Mouse (Mus musculus) layer of hippocampus, postnatal 25 days (tissue): Measurements from ENCODE around the gene Tbc1d17. TPM values are rescaled to one million over a fixed set of nuclear protein-coding genes. Genes with fewer than 3 reads are reported as not detected.

ENCODE experiments used
- DNase-seq, 2 experiments: peaks; one replicate each; pipeline ENCODE4 v3.0.0; 2022; ENCODE audit warnings: mixed read lengths in 2 of 2, low spot score in 1 of 2; ENCODE audit errors: extremely low spot score in 1 of 2
- total RNA-seq, 2 experiments: library from RNA; stranded (reverse); gene quantifications; 2 replicates each; pipeline ENCODE4 v1.2.3; 2021

Tbc1d17 gene
- total RNA-seq, 2 experiments from 2014 or later: 59.0 to 61.0 TPM

DNA sequence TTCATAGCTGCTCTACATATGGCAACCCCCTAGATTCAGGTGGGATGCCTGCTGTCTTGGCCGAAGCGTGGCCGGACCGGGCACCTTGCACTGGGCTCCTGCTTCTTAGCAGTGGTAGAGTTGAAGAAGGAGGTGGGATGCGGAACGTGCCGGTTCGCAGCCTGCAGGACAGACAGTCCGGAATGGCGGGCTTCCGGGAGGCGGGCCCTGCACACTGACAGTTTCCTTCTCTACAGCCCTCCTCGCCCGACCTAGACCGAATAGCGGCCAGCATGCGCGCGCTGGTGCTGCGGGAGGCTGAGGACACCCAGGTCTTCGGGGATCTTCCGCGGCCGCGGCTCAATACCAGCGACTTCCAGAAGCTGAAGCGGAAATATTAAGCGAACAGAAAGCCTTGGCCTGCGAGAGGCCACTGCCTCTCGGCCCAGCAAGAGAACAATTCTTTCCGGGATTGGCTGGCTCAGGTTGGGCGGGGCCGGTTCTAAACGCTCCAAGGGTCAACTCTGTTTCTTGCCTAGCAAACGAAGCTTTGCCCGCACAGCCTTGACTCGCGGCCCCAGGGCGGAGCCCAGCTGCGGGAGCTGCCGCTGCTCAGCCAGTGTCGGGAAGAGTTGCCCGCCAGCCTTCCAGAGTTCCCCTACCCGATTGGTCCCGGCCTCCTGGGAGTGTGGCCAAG lies 5.6 kb upstream of the Tbc1d17 start:
- DNase-seq: peak in 1 of 2 experiments; percentile 58

DNA sequence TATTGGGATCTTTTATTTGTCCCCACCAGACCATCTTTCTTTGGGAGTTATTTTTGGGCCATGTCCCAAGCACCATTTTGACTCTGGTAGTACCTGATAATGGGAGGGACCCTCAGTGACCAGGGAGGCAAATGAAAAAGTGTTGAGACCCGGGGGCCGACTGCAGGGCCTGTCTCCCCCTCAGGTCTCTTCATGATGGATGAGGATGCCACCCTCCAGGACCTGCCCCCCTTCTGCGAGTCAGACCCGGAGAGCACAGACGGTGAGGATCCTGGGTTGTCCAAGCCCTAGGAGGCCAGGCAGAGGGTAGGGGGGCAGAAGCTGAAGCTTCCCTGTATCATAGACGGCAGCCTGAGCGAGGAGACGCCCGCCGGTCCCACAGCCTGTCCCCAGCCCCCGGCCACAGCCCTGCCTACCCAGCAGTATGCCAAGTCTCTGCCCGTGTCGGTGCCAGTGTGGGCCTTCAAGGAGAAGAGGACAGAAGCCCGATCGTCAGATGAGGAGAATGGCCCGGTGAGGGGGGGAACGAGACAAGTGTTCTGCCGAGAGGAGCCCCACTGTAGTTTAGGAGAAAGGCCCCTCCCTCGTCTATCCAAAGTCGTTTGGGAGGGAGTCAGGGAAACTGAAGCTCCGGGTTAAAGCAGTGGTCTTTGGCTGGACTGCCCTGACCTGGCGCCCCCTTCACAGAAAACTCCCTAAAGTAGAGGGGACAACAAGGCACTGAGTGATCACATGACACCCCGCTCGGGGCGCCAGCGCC lies 4.9 kb upstream of the Tbc1d17 start:
- no peak for DNase-seq

DNA sequence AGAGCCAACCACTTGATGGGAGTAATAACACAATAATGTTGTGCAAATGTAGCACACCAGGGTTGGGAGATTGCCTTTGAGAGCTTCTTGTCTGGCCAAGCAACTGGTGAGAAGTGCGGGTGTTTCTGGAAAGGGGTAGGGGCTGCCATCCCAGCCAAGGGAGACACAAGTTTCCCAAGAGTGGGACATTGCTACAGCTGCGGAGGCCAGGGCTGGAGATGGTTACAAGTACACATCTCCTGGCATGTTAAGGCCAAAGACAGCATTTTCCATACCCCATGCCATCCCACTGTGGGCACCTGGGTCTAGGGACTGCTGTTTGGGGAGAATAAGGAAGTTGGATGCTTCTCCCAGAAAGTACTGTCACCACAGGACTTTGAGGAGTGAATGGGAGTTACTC lies 4.2 kb upstream of the Tbc1d17 start:
- no peak for DNase-seq

DNA sequence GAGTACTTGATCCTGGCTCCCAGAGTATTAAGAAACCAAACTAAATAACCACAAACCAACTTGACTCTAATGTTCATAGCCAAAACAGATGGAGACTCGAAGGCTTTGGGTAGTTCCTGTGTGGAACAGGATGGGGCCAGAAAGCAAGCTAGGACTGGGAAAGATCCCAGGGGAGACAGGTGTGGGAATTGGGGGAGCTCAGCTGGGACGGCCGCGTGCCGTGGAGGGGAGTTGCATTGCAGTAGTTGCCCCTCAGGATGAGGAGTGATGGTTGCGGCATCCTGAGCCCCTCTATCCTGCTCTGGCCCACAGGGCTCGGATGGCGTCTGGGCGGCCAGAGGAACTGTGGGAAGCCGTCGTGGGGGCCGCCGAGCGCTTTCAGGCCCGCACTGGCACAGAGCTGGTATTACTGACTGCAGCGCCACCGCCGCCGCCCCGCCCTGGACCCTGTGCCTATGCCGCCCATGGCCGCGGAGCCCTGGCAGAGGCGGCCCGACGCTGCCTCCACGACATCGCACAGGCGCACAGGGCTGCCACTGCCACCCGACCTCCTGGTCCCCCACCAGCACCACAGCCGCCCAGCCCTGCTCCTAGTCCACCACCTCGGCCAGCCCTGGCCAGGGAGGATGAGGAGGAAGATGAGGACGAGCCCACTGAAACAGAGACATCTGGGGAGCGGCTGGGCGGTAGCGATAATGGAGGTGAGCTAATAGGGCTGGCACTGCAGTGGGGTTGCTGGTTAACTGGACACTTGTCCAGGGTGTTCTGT lies 3.6 kb upstream of the Tbc1d17 start:
- no peak for DNase-seq

DNA sequence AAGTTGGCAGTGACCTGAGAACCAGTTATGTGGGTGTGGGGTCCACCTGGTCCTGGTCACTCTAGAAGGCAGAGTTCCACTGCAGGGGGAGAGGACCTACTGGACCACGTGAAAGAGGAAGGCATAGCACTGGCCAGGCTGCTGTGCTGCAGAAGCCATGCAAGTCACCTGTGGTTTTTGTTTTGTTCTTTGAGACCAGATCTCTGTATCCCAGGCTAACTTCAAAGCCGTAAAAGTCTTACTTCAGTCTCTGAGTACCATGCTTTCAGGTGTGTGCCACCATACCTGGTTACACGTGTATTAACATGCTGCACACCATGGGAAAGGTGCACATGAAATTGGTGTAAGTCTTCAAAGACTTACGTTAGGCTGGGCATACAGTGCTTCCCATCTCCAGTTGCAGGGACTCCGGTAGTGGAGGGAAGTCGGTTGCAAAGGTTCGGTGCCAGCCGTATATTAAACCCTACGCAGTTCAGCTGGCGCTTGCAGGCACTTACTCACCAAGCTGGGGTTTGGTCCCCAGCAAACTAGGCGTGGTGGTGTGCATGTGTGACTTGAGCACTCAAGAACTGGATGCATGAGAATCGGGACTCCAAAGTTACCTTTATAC lies 2.9 kb upstream of the Tbc1d17 start:
- no peak for DNase-seq

DNA sequence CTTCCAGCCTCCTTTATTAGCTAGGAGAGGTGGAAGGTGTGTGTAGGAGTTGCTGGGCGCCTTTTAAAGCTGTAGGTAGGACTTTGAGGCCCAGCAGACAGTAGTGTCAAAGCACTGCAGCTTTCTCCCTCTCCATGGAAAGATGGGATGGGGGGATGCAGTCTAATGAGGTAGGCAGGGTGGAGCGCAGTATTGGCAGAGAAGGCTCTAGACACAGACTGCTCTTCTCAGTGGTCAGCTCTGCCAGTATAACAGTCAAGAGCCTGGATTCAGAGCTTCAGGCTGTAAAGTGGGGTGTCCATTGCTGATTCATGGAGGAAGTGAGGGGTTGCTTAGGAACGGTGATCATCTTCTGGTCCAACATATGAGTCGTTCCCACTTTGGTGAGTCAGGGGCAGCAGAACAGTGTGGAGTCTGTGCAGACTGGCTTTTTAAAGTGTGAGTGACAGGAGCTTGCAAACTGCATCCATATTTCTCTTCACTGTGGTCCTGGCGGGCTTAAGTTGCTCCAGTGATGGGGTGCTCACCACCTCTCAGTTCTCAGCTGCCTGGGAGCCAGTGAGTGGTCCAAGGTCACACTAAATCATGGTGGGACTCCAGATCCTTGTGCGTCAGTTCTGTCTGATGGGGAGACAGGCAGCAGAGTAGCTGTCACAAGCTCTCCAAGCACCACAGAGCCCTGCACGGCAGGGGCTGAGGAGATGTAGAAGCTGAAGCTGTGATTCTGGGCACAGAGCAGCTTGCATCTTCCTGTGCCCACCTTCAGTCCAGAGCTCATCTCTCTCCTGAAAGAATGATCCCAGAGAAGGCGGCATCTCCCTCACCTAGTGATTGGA lies 2.1 kb upstream of the Tbc1d17 start:
- DNase-seq: no peak

DNA sequence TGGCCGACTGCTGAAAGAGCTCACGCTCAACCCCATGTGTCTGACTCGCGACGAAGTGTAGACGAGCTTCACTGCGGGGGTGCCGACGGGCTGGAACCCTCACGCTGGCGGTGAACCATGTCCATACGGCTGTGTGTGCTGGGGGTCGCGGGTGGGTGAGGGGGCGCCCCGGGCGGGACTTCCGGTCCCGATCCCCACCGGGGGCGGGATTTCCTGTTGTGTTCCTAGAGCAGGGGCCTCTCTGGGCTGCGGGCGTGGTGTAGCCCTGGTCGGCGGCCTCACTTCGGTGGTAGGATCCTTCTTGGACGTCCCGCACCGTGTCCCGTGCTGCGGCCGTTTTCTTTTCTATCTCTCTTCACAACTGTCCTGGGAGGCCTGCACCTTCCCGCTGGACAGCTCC lies 1.3 kb upstream of the Tbc1d17 start:
- peak in 1 of 2 experiments; percentile 68 for DNase-seq

DNA sequence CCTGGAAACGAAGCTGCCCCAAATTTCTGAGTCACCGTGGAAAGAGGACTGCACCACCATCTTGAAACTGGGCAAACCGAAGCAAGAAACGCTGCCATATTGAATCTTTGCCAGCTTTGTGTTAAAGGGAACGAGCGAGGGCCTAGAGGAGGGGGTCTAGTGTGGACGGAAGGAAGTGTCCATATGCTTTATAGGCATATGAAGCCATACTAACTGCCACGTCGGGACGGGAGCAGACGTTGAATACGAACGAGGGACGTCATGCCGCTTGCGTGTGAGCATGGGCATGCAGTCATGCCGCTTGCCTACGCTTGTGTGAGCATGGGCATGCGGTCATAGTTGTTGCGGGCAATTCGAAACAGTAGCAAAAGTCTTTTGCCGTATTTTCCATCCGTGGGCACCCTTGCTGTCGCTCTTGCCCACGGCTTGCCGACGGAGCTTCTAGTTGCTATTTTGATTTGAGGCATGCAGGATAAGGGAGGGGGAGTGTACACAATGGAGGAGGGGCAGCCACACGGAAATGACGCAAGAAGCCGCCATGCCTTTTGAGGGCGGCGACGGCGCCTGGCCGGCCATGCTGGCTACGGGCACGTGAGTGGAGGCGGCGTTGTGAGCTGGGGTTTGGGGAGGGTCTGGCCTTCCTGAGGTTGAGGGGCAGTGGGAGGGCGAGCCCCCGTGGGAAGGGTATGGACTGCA lies 685 bp upstream of the Tbc1d17 start:
- DNase-seq: peak; percentile 77 to 91

DNA sequence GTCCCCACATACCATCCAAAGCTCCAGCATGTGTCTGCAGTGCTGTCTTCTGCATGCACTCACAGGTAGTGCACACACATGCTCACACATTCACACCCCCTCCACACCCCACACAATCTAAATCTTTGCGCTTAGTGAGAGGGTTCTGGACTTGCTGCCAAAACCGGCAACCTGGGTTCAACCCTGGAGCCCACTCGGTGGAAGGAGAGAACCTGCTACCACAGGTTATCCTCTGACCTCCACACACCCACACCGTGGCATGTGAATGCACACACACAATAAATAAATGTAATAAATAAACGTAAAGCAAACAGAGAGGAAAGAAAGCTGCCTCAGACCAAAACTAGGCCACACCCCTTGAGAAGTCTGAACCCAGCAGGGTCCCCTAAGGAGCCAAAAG lies 1.1 kb downstream of the Tbc1d17 start:
- DNase-seq: no peak

DNA sequence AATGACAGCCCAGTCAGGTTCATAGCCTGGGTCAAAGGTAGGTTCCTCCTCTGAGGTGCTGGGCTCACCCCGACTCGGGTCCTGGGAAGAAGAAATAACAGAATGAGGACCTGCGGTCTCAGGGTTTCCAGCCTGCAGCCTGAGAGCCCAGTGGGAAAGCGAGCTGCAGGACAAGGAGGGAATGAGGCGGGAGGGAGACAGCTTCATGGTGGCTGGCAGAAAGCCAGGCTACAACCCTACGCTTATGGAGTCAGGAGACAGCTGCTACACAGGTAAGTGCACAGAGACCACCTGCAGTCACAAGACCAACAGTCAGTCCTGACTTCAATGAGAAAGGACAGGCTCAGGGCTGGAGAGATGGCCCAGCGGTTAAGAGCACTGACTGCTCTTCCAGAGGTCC lies 2.1 kb downstream of the Tbc1d17 start:
- no peak for DNase-seq

DNA sequence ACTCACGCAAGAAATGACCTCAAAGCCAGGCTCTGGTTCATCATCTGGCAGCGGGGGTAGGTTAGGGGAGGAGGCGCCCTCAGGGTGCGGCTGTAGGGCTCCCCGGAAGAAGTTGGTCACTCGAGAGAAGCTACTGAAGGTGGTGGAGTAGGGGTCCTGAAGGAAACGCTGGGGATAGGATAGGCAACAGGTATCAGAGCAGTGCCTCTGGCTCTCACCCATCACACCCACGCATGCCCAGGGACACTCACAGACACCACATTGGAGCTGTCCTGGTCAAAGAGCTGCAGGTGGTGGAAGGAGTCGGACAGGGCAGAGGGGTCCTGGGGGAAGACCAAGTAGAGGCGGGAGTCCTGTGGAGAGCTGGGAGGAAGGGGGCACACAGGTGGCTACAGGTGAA lies 3.9 kb downstream of the Tbc1d17 start:
- DNase-seq: no peak

DNA sequence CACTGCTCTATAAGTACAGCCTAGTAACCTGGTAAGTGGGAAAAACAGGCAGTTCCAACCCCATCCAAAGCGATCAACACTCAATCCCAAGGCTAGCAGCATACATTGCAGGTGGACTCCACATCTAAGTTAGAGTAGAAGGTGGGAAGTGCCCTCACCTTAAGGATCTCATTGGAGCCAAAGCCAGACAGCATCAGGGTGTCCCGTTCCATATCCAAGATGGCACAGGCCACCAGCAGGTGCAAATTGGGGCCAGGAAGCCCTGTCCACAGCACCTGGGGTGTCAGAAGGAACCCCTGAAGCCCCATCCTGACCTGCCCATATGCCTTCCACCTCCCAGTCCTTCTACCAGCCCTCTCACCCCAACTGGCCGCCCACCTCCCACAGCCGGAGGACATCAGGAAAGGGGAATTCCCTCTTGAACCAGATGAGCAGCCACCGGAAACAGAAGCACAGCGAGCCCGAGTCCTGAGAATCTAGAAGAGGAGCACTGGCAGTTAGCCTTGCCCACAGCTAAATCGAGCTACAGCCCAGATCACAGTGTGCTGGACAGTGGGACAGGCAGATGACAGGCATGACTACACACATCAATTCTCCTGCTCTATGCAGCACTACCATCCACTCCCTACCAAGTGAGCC lies 6.9 kb downstream of the Tbc1d17 start:
- DNase-seq: no peak

DNA sequence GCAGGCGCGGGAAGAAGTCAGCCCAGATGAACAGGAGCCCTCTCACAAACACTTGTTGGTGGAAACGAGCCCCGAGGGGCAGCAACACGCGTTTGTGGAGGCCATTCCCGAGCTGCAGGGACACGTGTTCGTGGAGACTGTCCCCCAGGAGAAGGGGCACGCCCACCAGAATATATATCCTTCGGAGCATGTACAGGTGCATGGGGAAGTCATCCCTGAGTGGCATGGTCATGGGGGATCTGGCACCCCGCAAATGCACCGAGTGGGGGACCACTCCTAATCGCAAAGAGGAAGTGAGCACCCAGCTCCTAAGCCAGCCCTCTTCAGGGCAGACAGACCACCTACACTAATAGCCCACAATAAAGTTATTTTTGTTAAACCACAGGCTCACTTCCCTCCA lies 8.5 kb downstream of the Tbc1d17 start:
- DNase-seq: no peak

DNA sequence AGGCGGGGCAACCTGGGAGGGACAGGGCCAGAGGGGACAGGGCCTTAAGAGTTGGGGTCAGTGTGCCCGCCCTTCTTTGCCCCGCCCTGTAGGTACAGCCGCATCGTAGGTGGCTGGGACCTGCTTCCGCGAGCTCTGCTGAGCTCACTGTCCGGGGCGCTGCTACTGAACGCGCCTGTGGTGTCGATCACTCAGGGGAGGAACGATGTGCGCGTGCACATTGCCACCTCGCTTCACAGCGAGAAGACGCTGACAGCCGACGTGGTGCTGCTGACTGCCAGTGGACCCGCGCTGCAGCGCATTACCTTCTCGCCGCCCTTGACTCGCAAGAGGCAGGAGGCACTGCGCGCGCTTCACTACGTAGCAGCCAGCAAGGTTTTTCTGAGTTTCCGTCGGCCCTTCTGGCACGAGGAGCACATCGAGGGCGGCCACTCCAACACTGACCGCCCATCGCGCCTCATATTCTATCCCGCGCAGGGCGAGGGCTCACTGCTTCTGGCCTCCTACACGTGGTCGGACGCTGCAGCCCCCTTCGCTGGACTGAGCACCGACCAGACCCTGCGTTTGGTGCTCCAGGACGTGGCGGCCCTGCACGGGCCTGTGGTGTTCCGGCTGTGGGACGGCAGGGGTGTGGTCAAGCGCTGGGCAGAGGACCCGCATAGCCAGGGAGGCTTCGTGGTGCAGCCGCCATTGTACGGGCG lies 9.2 kb downstream of the Tbc1d17 start:
- DNase-seq: no peak

DNA sequence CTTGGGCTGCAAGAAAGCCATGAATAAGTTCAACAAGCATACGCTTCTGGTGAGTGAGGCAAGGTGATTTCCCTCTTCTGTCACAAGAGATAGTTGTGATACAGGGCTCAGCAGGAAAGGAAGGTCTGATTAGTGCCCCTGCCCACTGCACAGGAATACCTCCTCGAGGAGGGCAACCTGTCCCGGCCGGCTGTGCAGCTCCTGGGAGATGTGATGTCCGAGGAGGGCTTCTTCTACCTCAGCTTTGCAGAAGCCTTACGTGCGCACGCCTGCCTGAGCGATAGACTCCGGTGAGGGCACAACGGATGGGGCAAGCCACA lies 9.7 kb downstream of the Tbc1d17 start:
- no peak for DNase-seq

DNA sequence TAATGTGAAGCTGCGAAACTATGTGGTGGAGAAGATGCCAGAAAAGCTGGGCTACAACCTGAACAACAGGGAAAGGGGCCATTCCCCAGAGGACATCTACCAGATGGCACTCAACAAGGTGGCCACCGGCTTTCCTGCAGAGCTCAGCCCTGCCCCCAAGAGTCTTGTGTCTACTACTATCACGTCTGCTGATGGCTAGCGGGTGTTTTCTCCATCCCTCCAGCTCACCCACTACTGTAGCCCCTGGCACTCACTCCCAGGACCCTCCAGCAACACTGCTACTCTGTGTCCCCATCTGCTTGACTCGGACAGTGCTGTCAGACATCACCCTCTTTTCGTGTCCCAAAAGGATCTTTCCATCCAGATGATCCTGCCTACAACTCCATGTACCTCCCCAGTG lies 10.8 kb downstream of the Tbc1d17 start:
- DNase-seq: no peak

DNA sequence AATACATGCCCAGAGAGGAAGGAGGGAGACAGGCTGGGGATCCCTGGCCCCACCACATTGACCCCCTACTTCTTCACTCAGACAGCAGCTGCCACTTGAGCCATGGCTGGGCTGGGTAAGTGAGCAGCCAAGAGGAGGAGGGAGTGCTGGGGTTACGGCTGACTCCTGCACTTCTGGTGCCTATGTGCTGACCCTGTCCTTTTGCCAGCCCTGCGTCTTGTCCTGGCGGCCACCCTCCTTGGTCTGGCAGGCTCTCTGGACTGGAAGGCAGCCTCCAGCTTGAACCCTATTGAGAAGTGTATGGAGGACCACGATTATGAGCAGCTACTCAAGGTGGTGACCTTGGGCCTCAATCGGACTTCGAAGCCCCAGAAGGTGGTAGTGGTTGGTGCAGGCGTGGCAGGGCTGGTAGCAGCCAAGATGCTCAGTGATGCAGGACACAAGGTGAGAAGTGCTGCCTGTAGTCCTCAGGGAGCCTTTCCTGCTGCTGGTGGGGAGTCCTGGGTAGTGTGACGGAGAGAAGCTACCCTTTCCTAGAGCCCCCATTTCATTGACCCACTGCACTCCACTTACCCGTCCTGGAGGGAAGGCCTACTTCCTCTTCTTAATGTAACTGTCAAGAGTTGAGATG lies 12.3 kb downstream of the Tbc1d17 start:
- no peak for DNase-seq

DNA sequence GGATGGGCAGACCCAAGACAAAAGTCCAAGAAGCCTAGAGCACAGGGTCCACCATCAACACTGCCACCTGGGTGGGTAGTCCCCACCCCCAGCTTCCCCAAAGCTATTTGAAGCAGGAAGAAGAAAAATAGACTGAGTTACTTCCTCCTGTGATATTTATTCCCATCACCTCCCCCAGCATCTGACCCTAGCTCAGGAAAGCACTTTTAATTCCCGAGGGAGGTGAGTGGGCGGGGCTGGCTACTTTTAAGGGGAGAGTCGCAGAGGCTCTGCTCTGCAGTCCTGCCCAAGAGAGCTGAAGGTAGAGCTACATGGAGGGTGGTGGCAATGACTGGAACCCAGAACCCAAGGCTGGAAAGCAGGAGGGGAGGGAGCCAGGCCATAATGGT lies 12.9 kb downstream of the Tbc1d17 start:
- no peak for DNase-seq
